Mouse (Mus musculus) adrenal gland, adult 18-20 months (tissue): ENCODE measurements around the gene Sema6d. TPM values are rescaled to one million over a fixed set of nuclear protein-coding genes. Genes with fewer than 3 reads are reported as not detected.
A peak's percentile ranks its signal among the peaks of the same experiment; 100 is the strongest.
"Not testable (repeated sequence)": the region's sequence is repeated elsewhere in the genome, so short reads cannot be mapped to it uniquely, and the experiment has no call there.

Experiments used
- DNase-seq, 2 experiments: peaks; one replicate each; pipeline ENCODE4 v3.0.0; 2021 to 2022; ENCODE audit warnings: low spot score in 2 of 2
- total RNA-seq, 2 experiments: library from RNA; stranded (reverse); gene quantifications; 1 replicate in 1 of 2; 2 replicates in 1 of 2; pipeline ENCODE4 v1.2.3; 2021

Gene Sema6d
- total RNA-seq, 2 experiments from 2014 or later: 5.9 to 10.4 TPM

DNA sequence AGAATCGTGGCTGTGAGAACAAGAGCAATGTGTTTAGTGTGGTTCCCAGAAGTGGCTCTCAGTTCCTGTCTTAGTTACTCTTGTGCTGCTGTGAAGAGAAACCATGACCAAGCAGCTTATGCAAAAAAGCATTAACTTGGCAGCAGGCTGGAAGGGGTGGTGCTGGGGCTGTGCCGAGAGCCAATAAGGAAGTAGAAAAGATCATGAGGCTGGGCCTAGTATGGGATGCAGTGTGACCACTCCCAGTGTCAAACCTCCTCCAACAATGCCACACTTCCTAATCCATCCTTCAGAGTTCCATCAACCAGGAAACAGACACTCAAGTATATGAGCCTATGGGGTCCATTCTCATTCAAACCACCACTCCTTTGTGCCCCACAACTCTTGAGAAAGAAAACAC is 199.6 kb downstream of the Sema6d start:
- no peak for DNase-seq

DNA sequence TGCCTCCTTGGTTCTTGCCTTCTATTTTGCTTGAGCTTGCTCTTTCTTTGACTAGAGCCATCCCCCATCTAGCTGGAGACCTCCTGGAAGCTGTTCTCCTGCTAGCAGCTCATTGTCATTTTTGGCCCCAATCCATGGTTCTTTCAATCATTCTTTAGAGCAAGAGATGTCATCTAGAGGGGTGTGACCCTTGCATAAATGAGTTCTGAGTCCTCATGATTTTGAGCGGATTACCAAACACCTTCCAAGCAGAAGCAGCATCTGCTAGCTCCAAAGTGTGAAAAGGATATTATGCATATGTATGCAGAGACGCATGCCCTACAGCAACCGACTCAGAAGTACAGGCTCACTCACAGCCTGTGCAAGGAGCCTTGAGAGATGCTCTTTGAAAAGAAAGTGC is 201.4 kb downstream of the Sema6d start:
- no peak for DNase-seq

DNA sequence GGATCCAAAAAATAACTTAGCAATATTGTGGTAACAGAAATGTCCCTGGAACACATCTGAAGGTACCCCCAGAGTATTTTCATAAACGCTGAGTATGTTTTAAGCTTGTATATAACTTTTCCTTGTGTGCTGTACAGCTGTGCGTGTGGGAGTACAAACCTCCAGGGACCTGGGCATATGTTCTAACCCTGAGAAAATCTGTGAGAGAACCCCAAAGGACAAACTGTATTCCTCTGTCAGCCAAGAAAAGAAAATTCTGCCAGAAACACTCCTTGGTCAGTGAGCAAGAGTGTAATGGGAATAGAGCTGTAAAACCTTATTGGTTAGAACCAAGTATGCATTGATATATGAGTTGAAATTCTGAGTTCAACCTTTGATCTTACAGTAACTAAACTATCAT is 203.8 kb downstream of the Sema6d start:
- no peak for DNase-seq

DNA sequence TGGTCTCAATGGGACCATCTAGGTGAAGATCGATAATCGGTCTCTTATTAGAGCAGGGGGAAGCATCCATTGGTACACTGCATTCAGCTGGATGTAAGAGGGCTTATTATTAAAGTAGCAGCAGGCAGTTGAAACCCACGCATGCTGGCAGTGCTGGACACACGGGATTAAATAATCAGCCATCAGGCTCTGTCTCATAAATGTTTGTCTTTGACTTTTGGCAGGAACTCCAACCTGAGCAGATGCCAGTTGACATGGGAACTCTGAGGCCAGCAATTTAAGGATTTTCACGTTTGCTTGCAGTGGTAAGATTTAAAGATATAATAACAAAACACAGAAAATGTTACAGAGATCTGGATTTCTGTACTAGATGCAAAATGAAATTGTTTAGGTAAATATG is 208.6 kb downstream of the Sema6d start:
- no peak for DNase-seq

DNA sequence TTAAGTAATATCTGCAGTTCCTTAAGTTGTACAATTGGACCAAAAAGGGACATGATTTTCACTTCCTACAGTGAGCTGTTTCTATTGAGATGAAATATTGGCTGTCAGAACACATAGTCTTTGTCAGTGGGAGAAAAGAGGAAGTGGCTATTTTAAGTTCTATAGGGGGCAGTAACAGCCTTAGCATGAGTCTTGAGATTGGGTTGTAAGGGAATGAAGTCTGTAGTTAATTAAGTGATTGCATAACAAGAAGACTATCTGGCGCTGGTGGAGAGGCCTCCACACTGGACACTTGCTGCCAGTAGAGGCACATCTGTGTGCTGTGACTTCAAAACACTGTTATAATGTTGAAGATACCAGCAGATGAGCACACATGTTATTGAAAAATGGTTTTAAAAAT is 209.1 kb downstream of the Sema6d start:
- no peak for DNase-seq

DNA sequence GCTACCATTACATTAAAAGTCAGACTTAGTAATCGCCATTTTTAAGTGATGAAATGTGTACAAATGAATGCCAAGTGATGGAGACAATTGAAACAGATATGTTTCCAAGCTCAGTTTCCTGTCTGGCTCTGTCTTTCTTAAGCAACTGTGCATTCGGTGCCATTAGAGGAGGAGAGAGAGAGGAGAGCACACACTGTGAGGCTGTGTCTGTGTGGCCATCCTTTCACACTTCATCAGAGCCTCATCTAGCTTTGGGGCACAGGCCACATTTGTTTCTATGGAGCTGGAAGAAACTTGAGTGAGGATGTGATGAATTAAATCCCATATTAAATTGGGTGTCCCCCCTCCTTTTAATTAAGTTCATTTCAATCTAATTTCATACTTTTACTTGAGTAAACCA is 218.8 kb downstream of the Sema6d start:
- DNase-seq: no peak

DNA sequence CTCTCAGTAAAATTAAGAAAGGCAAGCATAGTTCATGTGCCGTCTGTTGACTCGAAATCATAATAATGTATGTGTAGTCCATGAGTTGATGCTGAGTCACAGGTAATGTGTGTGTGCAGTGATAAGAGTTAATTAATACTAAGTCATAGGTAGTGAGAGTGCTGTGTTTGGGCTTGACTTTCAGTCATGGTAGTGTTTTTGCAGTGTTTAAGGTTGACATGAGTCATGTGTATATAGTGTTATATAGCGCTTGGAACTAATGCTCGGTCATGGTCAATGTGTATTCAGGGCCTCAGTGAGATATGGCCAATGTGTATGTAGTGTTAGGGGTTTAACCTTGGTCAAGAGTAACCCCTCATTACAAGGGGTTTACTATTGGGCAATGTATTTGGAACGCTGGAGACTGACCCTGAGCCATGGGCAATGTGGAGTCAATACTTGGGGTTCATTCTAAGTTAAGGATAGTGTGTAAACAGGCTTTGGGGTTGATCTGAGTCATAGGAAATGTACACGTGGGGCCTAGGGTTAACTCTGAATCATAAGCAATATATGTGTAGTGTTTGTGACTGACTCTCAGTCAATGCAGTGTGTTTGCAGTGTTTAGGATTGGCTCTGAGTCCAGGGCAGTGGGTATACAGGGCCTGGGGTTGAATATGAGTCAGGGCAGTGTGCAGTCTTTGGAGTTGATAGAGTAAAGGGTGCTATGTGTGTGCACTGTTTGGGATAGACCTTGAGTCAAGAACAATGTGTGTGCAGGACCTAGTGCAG is 219.8 kb downstream of the Sema6d start:
- DNase-seq: no peak

DNA sequence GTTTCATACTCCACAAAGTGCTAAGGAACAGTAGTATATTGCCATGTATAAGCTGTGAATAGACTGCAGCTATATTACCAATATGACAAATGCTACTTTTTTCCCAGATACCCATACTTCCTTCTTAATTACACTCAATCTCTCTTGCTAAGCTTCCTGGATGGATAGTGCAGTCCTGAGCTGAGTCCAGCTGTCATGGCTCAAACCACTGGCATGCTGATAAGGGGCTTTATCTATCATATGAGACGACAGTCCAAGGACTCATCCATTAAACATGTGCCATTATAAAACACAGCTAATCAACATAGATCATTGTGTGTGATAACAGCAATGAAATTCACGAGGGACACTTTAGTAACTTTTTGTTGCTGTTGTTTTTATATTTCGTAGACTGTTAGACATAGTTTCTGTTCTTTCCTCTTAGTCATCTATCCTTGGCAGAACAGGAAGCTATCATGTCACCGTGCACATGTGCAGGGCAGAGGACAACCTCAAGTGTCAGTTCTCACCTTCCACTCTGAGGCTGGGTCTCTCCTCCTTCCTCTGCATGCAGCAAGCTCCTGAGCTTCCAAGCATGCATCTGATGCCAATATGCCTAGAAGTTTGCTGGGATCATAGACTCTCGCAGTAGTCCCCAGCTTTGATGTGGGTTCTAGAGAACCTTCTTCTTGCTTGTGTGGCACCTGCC is 232.9 kb downstream of the Sema6d start:
- DNase-seq: no peak

DNA sequence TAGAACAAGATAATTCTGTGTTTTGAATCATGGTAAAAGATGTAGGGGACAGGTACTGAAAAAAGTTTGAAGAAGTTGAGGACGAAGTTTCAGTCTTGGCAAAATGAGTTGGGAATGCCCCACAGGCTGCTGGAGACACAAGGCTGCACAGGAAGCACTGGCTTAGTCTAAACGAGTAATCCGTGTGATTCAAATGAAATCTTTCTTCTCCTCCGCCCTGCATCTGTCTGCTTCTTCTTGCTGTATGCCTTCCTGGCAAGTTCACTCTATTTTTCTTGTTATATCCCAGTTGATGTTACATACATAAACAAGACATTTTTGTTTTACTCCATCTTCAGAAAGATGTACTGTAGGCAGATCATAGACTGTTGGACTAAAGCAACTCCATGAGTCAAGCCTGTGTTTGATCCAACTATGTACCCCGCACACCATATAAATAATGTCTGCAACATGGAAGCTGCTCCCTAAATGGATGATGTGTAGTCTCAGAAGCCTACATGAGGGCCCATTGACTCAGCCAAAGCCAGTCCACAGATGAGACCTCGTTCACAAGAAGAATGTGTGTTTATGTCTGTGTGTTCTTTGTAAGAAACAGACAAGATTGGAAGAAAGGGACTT is 234.4 kb downstream of the Sema6d start:
- no peak for DNase-seq

DNA sequence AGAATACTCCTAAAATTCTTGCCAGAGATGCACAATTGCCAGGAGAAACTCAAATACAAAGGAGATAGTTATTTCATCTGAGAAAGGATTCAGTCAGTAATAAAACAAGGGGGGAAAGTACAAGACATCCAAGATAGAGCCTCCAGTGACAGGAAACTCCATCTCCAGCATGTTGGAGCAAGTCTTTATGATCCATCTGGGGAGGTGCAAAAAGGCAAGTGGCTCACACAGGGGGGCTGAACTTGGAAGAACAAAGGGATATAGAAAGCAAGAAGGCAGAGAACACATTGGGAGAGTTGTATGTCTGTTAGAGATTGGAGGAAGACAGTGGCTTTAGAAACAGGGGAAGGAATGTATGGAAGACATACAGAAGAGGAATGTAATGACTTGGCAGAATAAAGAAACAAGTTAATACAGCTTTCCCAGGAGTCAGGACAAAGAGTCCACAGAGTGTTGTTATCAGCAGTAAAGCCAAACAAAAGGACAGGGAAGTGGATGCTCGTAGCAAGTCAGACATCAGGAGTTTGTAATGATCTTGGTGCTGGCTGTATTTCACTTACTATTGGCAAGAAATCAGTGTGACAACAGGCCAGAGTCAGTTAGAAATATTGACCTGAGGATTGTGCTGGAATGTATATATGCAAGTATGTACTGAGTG is 239.8 kb downstream of the Sema6d start:
- DNase-seq: no peak

DNA sequence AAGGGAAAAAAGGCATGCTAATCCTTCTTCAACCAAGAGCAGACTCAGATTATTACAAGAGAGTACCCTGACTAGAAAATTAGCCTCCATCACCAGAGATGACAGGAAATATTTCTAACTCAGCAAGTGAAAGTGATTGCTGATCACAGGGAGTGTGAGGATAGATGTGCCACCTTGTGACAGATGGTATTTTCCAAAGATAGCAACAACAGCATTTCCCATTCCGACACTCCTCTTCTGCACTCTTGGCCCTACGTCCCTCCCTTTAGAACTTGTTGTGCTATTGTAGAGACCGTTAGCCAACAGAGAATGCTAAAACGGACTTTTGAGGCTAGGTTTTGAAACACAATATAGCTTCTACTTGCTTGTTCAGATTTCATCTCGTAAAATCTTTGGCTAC is 243.1 kb downstream of the Sema6d start:
- no peak for DNase-seq

DNA sequence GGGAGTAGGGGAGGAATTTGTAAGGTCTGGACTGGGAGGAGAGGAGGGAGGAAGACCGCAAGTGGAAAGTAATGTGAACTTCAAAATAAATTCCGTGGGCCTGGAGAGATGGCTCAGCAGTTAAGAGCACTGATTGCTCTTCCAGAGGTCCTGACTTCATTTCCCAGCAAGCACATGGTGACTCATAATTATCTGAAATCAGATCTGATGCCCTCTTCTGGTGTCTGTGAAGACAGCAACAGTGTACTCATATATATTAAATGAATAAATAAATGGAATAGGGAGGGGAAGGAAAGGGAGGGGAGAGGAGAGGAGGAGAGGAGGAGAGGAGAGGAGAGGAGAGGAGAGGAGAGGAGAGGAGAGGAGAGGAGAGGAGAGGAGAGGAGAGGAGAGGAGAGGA is 244.9 kb downstream of the Sema6d start:
- DNase-seq: not testable (repeated sequence)

DNA sequence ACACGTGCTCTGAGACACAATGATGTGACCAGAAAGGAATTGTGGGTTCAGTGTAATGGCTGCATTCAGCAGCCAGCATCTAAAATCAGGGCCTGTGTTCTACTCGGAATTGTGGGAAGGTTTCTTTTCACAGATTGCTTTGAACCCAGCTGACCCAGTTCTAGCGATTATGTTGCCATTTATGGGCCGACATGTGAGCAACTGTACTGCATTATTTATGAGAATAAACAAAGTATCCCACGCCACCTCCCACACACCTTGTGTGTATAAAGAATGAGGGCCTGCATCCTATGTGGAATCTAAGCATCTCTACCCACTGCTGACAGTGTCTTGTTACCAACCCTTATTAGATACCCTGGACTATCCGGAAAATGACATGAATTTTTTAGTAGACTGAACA is 248.5 kb downstream of the Sema6d start:
- no peak for DNase-seq

DNA sequence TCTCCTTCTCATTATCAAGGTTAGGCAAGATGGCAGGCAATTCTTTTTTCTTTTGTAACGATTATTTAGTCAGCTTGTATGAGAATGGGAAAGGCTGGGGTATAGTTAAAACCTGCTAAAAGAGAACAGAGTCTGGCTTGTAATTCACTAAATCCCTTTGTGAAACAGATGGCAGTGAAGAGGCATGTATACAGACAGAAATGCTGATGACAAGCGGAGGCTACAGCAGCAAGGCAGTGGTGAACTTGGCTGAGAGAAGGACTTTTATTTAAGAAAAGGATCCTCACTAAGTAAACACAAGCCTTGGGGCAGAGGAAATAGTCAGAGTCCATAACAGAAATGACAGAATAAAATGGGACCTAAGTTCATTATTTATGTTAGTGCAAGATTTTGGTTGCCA is 264.4 kb downstream of the Sema6d start:
- DNase-seq: no peak

DNA sequence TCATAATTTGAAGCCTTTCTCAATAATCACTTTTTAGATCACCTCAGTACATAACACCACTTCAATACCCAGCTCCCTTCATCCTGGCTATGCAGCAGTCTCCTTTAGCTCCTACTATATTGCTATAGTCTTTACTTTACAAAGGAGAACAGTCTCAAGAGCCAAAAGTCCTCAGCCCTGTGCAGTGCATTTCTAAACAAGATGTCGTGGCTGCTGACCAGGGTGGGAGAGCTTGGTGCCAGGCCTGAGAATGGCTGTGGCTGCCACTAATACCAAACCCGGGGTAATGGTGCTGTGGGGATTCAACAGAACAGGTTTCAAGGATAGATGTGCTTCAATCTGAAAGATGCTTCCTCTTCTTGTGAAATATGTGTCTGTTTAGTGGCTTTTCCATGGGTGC is 264.9 kb downstream of the Sema6d start:
- DNase-seq: no peak

DNA sequence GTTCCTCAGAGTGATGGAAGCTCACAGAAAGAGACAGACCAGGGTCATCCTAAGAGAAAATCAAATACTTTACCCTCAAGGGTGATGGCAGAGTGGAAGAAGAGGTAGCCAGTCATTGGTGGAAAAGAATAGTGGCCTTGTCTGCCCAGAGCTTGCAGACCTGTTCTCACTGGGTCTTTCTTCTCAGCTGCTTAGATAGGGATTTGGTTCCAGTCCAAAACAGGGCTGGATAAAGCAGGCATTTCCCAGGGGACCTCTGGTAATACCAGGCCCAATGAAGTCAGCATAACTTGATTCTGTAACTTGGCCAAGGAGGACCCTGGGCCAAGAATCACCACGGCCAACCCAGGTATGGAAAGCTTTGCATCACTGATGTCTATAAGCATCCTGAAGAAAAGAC is 279.5 kb downstream of the Sema6d start:
- DNase-seq: no peak

DNA sequence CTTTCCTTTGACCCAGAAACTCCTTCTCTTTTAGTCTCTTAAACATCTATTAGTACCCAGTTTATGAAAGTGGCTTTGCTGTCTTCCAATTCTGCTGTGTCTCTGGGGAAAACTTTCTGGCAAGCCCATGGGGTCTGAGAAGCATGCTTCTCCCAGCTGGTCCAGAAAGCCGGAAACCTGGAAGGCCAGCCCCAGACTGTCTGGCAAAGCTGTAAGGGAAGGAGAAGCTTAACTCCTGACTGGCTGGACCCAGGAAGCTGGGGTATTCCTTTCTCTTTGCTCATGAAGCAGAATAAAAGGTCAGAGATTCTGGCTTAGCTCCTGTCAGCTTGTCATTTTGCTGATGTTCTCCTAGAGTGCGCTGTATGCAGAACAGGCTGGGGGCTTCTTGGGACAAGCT is 280.2 kb downstream of the Sema6d start:
- DNase-seq: peak in 1 of 2 experiments; percentile 38

DNA sequence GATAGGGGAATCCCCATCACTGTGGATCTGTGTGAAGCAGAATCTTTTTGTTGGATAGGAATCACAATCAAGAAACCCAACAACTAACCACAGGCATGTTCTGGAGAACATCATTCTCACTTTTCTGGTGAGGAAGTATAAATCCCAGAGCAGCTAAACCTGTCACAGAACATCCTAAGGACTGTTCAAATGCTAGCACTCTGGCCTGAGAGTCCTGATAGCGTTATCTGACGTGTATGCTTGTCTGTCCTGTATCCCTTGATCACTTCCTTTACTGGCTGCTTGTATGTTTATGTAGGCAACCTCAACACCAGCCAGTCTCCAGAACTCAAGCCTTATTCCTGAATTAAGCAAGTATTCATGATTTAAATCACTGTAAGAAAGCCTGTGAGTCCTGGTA is 281.6 kb downstream of the Sema6d start:
- no peak for DNase-seq

DNA sequence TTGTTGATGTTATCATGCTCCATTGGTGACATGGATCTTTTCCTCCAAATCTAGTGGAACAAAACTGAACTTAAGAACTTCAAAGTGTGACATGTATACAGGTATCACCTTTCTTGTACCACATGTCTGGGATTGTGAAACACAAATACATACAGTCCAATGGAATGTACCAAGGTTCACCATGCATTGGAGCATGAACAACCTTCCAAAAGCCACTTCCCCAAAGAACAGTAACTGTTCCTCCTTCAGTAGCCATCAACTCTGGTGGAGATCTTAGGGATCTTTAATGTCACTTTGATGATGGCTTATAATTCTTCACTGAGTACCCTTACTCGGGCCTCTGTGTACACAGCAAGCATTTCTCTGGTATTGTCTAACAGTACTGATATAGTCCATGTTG is 295.3 kb downstream of the Sema6d start:
- DNase-seq: no peak

DNA sequence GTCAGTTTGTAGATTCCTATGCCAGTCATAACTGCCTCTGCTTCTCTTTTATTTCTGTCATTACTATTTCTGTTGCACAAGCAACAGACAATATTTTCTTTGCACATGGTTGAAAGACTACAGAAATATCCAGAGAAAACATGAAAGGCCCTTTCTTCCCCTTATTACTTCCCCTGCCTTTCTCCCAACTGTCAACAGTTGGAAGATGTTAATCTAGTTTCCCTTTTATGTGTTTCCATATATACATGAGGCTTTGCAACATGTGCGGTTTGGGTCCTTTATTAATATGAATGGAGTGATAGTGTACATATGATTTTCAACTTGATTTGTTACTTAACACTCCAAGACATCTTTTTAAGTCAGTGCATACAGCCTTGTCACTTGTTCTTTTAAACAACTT is 296.0 kb downstream of the Sema6d start:
- DNase-seq: no peak

DNA sequence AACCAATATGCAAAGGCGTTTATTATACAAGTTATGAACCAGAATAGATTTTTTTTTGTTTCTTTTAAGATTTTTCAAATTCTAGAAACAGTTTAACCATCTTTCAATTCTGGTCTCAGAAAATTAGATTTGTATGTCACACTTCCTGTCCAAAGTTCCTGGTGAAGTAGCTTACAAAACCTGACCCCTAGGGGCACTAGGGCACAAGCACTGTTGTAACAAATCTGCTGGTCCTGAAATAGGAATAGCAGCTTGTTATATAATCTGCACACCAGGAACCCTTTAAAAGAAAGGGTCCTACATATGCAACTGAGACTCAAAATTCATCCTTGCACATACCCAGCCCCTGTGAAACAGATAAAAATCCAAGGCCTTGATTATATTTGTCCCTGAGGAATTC is 298.5 kb downstream of the Sema6d start:
- no peak for DNase-seq

DNA sequence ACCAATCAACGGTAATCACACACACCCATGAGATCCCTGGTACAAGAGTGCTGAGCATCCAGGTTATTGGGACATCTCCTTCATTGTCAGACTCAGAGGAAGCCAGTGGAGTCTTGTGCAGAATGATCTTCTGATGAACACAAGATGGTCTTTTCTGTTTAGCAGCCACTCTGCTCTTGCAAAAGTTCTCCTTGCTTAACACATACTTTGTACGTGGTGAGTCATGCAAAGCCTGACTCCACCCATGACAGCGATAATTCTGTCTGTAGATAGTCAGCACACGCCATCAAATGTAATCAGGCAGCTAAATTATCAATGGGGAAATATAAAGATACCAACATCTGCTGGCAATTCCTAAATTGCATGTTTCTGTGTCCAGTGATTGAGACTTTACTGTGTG is 307.0 kb downstream of the Sema6d start:
- DNase-seq: no peak
